Mouse (Mus musculus): ENCODE results near the gene Ada. TPM values are rescaled to one million over a fixed set of nuclear protein-coding genes. Genes with fewer than 3 reads are reported as not detected.

Ada gene
- total and polyA plus RNA-seq, 2 experiments from 2014 or later = 2.2 to 3.2 TPM

GRCm38 (mm10) chr2:163703599-163704260, 46.3 kb downstream of the Ada start:
- Histone ChIP-seq H3K27ac (0 out of 2 replicates have a peak overlapping the region, but pooled peaks have one; percentile 8), H3K4me2 (ENCODE audit: low read depth, low read length) (no peak overlapping the region), H3K4me1 (ENCODE audit: insufficient read depth, low read length) (no peaks in the 10 kb centered on the region), H3K9ac (replicated peaks; ENCODE audit: low read length) (no peak overlapping the region), H3K36me3 (ENCODE audit: insufficient read depth, low read length) (no peaks in the 10 kb centered on the region; the same call in 1 of the 2 replicates), H3K27me3 (ENCODE audit: insufficient read depth, low read length) (no peaks in the 10 kb centered on the region), H3K9me3 (ENCODE audit: low read length) (no peaks in the 10 kb centered on the region), H3K4me3 (ENCODE audit: low read length) (no peak overlapping the region)
- DNase-seq (ENCODE audit: low spot score) = no peak
- no peak for ATAC-seq
- TF ChIP-seq CTCF (IDR thresholded peaks at IDR 0.05; ENCODE audit: low read depth) = no peak
- 87% methylated on average over 5 of the region's 5 CpGs for WGBS

- Histone ChIP-seq H3K4me1 (ENCODE audit: insufficient read depth, low read length) (no peaks in the 10 kb centered on the region), H3K27me3 (ENCODE audit: insufficient read depth, low read length) (no peaks in the 10 kb centered on the region), H3K27ac (0 out of 2 replicates have a peak overlapping the region, but pooled peaks have one; percentile 8), H3K4me3 (ENCODE audit: low read length) (no peak overlapping the region), H3K36me3 (ENCODE audit: insufficient read depth, low read length) (no peaks in the 10 kb centered on the region; the same call in 1 of the 2 replicates), H3K9ac (replicated peaks; ENCODE audit: low read length) (no peak overlapping the region), H3K4me2 (ENCODE audit: low read depth, low read length) (no peak overlapping the region), H3K9me3 (ENCODE audit: low read length) (no peaks in the 10 kb centered on the region)
- TF ChIP-seq CTCF (IDR thresholded peaks at IDR 0.05; ENCODE audit: low read depth) = no peak
- DNase-seq (ENCODE audit: low spot score) (no peak), ATAC-seq (no peak)
- WGBS = 65% methylated on average over 5 of the region's 5 CpGs
These were observed 47.1 kb downstream of the Ada start for GRCm38 (mm10) chr2:163702921-163703320.

- no peak for DNase-seq (ENCODE audit: low spot score)
- TF ChIP-seq CTCF (IDR thresholded peaks at IDR 0.05; ENCODE audit: low read depth) = no peak
- Histone ChIP-seq H3K4me3 (ENCODE audit: low read length) (no peak overlapping the region), H3K4me2 (ENCODE audit: low read depth, low read length) (no peak overlapping the region), H3K4me1 (ENCODE audit: insufficient read depth, low read length) (no peaks in the 10 kb centered on the region), H3K9ac (replicated peaks; ENCODE audit: low read length) (no peak overlapping the region), H3K27me3 (ENCODE audit: insufficient read depth, low read length) (no peaks in the 10 kb centered on the region), H3K27ac (no peak overlapping the region), H3K36me3 (ENCODE audit: insufficient read depth, low read length) (no peaks in the 10 kb centered on the region; the same call in 1 of the 2 replicates), H3K9me3 (ENCODE audit: low read length) (no peaks in the 10 kb centered on the region)
- 65% methylated on average over 7 of the region's 7 CpGs for WGBS
- ATAC-seq = no peak
These were observed 47.6 kb downstream of the Ada start for GRCm38 (mm10) chr2:163702431-163702830.

- Histone ChIP-seq H3K9me3 (ENCODE audit: low read length) (no peaks in the 10 kb centered on the region), H3K27me3 (ENCODE audit: insufficient read depth, low read length) (no peaks in the 10 kb centered on the region)
- ATAC-seq = peak; percentile 47; the same call in 1 of the 2 replicates
These were observed 50.8 kb downstream of the Ada start for GRCm38 (mm10) chr2:163699078-163699780.

GRCm38 (mm10) chr2:163697764-163698480, 52.1 kb downstream of the Ada start:
- WGBS = 52% methylated on average over 13 of the region's 16 CpGs
- H3K9me3 ChIP-seq (ENCODE audit: low read length) = no peaks in the 10 kb centered on the region
- no peak for TF ChIP-seq CTCF (IDR thresholded peaks at IDR 0.05; ENCODE audit: low read depth)
- ATAC-seq (no peak), DNase-seq (ENCODE audit: low spot score) (no peak)
- no peak overlapping the region for H3K4me3 ChIP-seq (ENCODE audit: low read length)
- peaks cover 4% of the 10 kb centered on the region; the same call in 1 of the 2 replicates for H3K4me1 ChIP-seq (ENCODE audit: insufficient read depth, low read length)
- no peaks in the 10 kb centered on the region for H3K27me3 ChIP-seq (ENCODE audit: insufficient read depth, low read length)
- no peaks in the 10 kb centered on the region for H3K36me3 ChIP-seq (ENCODE audit: insufficient read depth, low read length)
- H3K4me2 ChIP-seq (ENCODE audit: low read depth, low read length) = no peak overlapping the region
- no peak overlapping the region for H3K9ac ChIP-seq (replicated peaks; ENCODE audit: low read length)
- H3K27ac ChIP-seq = 0 out of 2 replicates have a peak overlapping the region, but pooled peaks have one; percentile 16

More at GRCm38 (mm10) chr2:163699078-163699780, 50.8 kb downstream of the Ada start:
- 62% methylated on average over 11 of the region's 11 CpGs for WGBS
- peak; percentile 38 for TF ChIP-seq CTCF (IDR thresholded peaks at IDR 0.05; ENCODE audit: low read depth)
- peak; percentile 18 for DNase-seq (ENCODE audit: low spot score)
- no peak overlapping the region for H3K9ac ChIP-seq (replicated peaks; ENCODE audit: low read length)
- H3K36me3 ChIP-seq (ENCODE audit: insufficient read depth, low read length) = no peaks in the 10 kb centered on the region; the same call in 1 of the 2 replicates
- H3K27ac ChIP-seq = no peak overlapping the region
- no peak overlapping the region for H3K4me2 ChIP-seq (ENCODE audit: low read depth, low read length)
- no peak overlapping the region for H3K4me3 ChIP-seq (ENCODE audit: low read length)
- peaks cover 4% of the 10 kb centered on the region; the same call in 1 of the 2 replicates for H3K4me1 ChIP-seq (ENCODE audit: insufficient read depth, low read length)

- no peaks in the 10 kb centered on the region for H3K9me3 ChIP-seq (ENCODE audit: low read length)
- H3K27me3 ChIP-seq (ENCODE audit: insufficient read depth, low read length) = no peaks in the 10 kb centered on the region
- no peak overlapping the region for H3K9ac ChIP-seq (replicated peaks; ENCODE audit: low read length)
- DNase-seq (ENCODE audit: low spot score) = no peak
- ATAC-seq = no peak
- H3K4me1 ChIP-seq (ENCODE audit: insufficient read depth, low read length) = peaks cover 4% of the 10 kb centered on the region; the same call in 1 of the 2 replicates
- H3K4me2 ChIP-seq (ENCODE audit: low read depth, low read length) = no peak overlapping the region
- WGBS = 45% methylated on average over 2 of the region's 2 CpGs
- no peaks in the 10 kb centered on the region for H3K36me3 ChIP-seq (ENCODE audit: insufficient read depth, low read length)
- H3K27ac ChIP-seq = no peak overlapping the region
- TF ChIP-seq CTCF (IDR thresholded peaks at IDR 0.05; ENCODE audit: low read depth) = no peak
- no peak overlapping the region for H3K4me3 ChIP-seq (ENCODE audit: low read length)
These were observed 53.3 kb downstream of the Ada start for GRCm38 (mm10) chr2:163696763-163697162.
